Mouse (Mus musculus) gonadal fat pad, adult 2 months (tissue): ENCODE results near the gene Slc9a9. TPM values are rescaled to one million over a fixed set of nuclear protein-coding genes. Genes with fewer than 3 reads are reported as not detected.

Source experiments
- DNase-seq: peaks from one replicate; pipeline ENCODE4 v3.0.0-alpha.2; 2012; ENCODE audit warnings: low read depth
- polyA plus RNA-seq: library from polyadenylated mRNA; depleted of rRNA; stranded (reverse); fragments of >200 nt; gene quantifications from 2 replicates; pipeline ENCODE4 v1.2.3, GENCODE M21; 2012

The Slc9a9 gene
- polyA plus RNA-seq, 1 experiment: 3.9 TPM

DNA sequence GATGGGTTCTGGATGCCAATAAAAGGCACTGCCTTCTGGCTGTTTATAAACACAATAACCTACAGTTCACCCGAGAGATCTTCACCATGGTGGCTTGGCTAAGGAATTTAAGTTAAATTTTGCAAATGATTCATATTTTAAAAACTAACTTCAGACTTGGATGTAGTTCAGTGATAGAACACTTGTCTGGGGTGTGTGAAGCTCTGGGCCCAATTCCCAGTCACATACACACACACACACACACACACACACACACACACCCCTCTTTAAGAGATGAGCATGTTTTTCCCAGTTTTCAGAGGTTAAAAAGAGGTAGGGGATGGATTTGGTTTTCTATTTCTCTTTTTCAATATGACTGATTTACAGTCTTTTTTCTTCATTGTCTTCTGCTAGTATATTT is 15.9 kb downstream of the Slc9a9 start:
- DNase-seq: no peak

DNA sequence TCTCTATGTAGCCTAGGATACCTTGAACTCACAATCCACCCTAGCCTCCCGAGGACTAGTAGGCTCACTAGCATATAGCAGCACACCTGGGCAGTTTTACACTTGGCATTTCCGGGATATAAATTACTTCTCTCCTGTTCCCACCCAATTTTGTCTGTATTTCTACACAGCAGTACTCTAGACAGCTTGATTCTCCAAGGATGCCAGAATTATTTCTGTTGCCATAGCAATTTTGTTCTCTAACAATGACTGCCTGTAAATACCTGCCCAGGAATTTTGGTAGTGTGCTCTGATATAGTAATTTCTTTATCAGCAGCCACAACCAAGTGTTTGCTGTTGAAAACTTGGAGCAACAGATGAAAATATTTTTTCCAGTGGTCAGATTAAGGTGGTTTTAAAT is 16.7 kb downstream of the Slc9a9 start:
- DNase-seq: no peak

DNA sequence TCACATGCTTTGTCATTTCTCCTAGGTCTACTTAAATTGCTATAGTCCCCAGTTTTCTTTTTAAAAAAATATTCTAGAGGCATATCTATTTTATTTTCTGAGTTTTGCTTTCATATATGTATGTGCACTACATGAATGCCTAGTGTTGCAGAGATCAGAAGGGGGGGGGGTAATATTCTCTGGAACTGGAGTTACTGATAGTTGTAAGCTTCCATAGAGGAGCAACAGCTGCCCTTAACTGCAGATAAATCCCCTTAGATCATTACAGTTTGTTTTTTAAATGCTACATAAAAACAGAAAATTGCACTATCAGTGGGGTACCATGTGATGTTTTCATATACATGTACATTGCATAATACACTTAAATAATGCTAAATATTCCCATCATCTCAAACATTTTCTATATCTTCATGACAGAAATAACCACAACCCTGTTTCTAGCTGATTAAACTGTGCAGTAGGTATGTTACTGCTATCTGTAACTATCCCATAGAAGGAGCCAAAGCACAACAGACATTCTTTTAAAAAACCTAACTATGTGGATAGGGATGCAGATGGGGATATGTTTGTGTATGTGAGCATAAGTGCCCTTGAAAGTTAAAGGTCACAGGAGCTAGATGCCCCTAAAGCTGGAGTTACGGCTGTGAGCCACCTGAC is 17.6 kb downstream of the Slc9a9 start:
- no peak for DNase-seq

DNA sequence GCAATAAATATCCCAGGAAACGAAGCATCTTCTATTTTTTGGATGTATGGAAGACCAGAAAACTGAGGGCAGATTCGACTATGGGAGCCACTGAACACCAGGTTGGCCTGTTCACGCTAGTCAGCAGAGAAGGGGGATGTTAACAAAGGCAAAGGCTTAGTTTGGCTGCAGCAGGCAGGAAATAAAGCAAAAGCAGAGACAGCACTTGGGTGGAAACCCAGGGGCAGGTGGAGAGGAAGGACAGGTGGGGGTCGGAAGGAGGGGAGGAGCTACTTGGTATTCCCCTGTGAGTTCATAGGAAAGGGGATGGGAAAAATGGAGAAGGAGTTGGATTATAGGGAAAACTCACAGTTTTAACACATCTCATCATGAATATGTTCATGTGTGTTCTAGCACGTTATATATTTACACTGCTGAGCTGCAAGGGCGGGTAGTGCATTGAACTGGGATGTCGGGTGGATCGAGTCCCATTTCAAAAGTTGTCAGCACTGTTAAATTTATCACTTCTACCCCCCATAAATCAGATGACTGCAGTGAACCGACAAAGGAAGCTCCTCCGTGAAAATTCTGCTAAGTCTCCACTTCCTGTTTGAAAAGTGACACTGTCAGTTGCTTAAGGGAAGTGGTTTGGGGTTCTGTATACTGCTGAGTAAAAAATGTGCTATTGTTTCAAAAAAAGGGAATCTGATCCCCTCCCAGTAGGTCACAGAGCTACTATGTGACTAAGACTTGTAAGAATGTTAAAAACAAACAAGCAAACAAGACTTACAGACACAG is 21.8 kb downstream of the Slc9a9 start:
- DNase-seq: no peak

DNA sequence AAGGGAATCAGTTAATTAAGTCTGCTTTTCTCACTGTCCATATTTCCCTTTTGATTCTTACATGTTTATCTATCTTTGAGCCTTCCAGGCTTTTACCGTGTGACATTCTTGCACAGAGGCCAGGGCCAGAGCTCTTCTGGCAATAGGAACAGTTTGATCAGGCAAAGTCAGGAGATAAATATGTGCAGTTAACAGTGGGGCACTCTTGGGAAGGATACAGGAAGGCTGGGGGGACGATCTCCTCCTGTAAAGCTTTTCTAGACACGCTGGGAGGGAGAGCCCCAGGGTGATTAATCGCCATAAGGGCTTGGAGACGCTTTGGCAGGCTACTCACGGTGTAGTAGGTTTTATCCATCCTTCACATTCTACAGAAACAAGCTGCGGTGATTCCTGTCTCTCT is 22.4 kb downstream of the Slc9a9 start:
- DNase-seq: no peak

DNA sequence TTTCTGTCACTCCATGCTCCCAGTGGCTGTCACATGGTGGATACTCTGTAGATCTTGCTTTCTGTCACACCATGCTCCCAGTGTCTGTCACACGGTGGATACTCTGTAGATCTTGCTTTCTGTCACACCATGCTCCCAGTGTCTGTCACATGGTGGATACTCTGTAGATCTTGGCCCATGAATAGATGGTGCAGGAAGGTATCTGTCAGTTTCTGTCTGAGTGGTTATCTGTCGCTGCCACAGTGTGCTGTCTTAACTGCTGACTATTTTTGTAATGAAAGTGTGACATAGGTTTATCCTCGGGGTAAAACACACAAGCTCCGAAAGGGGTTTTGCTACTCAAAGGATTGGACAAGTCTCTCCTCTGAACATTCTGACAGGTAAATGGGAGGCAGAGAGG is 24.5 kb downstream of the Slc9a9 start:
- no peak for DNase-seq

DNA sequence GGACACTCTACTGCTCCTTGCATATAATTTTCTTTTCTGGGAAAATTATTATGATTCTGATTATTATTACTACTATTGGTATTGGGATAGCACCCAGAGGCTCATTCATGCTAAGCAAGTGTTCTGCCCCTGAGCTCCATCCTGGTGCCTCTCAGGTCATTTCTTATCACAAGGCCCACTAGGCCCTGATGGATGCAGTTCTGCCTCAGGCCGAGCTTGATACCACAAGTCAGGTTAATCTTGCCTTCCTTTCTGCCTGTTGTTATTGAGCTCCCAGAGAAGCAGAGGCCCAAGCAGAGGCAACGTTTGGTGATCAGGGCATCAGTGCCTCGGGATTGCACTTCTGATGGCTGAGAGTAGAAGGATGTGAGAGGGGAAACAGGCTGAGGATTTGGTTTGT is 25.3 kb downstream of the Slc9a9 start:
- DNase-seq: no peak

DNA sequence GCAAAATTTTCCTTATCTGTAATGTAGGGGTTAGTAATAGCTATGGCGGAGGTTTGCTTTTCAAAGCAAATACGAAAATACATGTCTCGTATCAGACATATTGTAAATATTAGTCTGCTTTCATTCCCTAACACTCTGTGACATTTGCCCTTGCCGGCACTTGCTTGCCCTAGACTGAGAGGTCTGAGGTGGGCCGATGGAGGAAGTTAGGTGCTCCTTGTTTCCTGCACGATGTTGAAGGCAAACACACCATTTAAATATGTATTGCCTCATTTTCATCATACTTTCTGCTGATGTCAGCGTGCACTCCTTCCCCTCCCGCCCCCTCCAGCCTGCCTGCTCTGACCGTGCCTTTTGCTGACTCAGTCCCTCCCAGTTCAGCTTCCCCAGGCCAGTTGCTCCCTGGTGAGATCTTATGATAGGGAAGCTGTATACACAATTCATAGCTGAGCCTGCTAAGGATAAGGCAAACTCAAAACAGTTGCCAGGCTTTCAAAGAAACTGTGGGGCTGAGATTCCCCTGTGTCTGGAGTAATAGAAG is 26.9 kb downstream of the Slc9a9 start:
- no peak for DNase-seq

DNA sequence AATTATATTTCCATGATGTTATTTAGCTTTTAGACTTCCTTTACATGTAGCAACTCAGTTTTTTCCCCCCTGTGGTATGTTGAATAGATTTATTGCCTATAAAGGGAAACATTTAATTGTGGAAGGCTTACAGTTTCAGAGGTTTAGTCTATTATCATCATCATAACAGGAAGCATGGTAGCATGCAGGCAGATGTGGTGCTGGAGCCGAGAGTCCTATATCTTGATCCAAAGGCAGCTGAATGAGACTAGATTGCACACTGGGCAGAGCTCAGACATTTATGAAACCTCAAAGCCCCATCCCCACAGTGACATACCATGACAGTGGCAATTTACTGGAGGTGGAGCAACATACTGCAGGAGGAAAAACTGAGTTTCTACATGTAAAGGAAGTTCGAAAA is 28.5 kb downstream of the Slc9a9 start:
- no peak for DNase-seq

DNA sequence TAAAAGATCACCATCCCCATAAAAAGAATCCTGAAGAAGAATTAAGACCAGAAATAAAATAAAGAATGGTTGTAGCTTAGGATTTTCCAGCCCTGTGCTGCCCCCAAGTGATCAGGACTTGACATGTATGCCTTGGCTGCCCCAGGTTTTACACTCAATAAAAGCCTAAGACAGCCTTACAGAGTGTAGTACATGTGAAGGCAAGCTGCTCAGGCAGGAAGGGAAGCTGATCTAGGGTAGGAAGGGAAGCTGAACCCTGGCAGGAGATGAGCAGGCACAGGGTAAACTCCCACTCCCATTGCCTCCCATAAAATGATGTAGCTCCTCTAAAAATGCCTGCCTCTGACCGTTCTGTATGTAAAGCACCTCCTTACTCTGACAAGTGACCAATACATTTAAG is 30.8 kb downstream of the Slc9a9 start:
- DNase-seq: no peak

DNA sequence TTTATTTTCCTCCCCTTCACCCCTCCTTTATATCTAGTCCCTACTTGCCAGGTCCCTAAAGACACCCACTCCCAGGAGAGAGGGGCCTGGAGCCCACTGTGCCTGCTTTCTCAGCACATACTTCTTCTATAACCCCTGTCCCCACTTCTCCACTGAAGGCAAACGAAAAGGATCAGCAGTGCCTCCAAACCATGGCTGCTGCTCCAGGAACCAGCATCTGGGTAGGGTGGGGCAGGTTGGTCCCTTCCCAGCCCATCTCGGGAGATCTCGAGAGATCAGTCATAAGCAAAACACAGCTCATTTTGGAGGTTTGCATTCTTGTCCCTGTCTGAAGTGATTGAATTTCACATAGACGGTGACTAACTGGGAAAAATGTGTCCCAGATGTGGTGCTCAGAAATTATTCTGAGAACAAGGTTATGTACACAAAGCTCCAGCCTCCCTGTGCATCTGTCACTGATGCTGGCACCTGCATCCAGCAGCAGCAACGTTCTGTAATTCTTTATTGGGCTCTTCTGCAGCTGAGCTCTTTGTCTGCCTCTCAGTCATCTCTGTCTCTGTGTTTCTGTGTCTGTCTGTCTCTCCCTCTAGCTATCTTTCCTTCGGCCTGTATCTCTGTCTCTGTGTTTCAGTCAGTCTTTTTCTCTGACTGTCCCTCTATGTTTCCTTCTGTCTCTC is 31.6 kb downstream of the Slc9a9 start:
- DNase-seq: no peak

DNA sequence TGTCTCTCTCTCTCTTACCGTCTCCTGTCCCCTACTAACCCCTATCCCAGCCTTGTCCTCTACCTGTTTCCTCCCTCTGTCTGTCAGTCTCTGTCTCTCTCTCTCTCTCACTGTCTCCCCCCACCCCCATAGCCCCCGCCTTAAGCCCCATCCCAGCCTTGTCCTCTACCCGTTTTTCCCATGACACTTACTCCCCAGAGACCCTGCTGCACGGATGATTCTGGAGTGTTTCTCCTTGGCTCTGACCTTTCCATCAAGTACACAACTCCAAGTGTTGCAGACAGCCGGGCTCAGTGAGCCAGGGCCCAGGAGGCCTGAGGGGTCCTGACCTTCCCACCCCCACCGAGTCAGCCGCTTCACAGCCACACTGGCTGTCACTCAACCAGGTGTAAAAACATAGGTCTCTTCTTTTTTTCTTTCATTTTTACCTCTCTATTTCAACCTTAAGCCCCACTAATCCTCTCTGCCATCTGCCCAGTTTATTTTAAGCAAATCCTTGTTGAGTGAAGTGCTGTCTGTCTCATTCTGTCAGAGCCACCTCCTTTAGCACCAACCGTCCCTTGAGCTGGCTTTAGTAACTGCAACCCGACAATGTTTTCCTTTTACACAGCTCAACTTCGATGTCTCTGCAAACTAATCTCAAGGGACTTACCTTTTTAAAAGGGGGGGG is 32.4 kb downstream of the Slc9a9 start:
- DNase-seq: no peak

DNA sequence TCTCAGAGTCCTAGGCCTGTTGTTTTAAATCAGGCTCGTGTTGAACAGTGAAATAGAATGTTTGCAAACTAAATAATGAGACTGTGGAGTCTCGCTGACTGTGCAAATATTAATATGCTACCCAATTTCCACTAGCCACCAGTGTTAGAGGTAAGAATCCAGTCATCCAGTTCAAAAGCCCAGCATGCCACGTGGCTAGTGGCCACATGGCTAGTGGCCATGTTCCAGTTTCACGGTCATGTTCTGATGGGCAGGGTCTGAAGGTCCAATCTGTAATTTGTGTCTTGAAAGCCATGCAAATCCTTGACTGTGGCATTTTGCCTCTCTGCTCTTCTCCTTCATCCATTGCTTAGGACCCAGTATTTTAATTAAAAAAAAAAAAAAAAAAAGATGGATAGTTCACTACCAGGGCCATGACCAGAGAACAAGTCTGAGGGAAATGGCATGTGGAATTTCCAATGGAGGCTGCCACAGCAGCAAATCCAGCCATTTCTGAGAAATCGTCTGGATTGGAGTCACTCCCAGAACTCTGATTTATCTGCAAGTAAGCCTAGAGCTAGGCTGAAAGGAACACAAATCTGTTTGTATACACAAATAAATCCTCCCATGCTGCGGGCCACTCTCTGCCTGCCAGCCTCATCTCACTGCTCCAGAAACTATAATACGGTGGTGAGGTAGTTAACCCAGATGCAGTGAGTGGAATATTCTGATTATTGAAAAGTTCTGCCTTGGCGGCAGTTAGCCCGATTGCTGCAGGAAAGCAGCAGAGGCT is 35.5 kb downstream of the Slc9a9 start:
- DNase-seq: no peak

DNA sequence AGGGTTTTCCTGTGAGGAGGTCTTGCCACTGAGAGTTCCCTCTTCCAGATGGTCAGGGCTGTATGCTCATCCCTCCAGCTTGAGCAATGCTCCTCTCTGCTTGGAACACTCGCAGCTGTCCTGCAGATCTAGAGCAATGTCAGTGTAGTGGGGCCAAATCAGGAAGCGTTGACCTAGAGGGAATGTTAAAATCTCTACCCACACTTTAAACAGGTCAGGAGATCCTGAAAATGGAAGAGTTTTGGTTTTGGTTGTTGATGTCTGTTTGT is 36.0 kb downstream of the Slc9a9 start:
- DNase-seq: no peak

DNA sequence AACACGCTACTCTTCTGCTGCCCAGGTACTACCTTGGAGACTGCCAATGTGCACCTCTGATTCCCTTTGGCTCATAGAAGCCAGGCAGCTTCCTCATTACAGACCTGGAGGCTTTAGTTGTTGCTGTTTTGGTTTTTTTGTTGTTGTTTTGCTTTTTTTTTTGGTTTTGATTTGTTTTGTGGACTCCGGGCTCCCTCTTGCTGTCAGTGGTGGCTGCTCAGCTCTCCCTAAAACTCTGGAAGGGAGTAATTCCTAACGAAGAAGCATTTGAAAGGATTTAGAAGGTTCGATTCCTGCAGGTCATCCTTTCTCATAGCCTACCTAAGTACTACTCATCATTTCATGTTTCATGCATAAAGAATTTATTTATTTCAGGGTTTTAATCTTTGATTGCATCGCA is 42.4 kb downstream of the Slc9a9 start:
- no peak for DNase-seq

DNA sequence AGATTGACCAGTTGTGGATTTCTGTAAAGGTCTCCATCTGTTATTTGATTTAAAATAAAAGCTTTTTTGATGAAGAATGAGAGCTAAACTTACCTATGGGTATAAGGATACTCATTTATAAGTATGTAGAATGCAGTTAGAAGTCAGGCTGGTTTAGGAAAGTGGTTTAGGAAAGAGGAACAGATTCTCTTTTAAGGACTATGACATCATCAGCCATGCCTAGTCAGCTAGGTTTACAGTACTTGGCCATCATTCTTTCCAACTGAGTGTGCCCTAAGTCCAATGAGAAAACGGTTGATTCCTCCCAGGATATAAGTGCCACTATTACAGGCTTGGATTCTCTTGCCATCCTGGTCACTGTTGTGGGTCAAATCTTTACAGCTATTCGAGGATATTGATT is 47.0 kb downstream of the Slc9a9 start:
- no peak for DNase-seq

DNA sequence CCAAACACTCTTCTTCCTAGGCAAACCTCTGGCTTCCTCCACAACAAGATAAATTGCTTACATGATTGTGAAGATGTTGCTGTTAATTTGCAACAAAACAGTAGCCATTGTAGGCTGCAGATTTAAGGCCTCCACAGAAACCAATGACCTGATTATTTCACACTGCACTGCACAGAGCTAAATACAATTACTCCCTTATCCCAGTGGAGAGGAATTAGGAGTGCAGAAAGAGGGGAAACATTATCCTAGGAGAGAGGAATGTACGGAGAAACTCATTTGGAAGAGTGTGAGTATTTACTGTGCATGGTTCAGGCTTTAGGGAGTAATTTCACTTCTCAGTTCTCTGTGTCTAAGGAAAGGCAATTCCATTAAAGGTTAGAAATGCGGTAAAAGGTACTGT is 53.9 kb downstream of the Slc9a9 start:
- no peak for DNase-seq

DNA sequence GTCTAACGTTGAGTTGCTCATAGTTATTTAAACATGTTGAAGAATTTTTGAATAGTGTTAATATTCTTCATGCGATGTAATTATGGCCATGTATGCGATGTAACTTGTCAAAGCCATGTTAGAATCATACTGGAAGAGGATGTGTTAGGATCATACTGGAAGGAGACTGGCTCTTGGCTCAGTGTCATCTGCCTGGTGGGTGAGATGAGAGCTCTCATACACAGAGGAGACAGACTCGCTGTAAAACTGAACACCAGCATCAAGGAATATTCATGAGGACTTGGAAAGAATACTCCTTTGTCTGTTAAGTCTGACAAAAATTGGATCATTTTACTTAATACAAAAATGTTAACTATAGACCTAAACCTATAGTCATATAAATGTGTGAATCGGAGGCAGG is 55.4 kb downstream of the Slc9a9 start:
- no peak for DNase-seq

DNA sequence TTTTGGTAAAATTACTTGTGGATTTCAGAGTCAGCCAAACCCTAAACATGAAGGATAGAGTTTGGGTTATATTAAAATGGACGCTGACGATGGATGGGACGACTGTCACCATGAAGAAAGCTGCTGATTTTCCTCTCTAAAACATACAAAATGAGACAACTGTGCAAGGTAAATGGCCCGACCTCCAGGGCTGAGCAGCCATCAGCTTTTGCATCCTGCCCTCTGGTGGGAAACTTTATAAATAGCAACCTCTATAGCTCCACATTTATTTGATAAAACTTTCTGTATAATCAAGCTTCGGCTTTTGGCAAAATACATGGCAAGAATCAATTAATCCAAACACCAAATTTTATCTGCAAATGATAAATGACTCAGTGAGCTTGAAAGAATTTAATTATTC is 57.7 kb downstream of the Slc9a9 start:
- DNase-seq: no peak

DNA sequence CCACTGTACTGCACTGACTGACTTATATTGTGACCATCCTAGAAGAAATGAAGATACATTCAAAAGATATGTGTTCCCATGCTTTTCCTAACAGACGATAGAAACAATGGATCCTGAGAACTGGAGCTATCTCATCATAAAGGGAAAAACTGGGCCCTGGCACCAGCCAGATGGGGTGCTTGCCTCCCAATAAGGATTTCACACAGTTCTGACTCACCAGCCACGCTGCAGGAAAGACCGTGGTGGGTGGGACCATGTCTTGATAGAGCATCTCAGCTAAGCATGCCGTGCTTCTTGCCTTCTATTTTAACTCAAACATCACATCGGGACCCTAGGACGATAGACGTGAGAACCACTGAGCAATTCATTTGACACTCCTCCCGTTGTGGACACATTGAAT is 60.7 kb downstream of the Slc9a9 start:
- DNase-seq: no peak

DNA sequence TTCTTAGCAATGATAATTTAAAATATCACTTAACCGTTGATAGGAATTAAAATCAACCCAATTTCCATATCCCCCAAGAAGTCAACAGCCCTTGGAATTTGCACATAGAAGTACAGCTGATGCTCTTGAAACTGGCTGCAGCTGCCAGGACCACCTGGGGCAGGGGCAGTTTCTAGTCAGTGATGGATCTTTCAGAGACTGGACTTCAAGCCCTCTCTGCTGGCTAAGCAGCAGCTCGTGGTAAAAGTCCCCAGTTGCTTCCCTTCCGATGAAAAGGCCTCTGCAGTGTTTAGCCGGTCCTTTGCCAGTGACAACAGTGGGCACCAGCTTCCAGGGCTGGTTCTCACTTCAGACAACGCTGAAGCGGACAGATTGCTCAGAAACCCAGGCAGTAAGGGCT is 62.4 kb downstream of the Slc9a9 start:
- no peak for DNase-seq
